Mouse (Mus musculus) thymus, postnatal 25 days (tissue): ENCODE results near the gene Errfi1.

Source experiments
- DNase-seq: peaks from one replicate; pipeline ENCODE4 v3.0.0; 2022

The Errfi1 gene

GRCm38 (mm10) chr4:150917336-150918027 is 63.8 kb downstream of the Errfi1 start:
- DNase-seq = no peak
